Mouse (Mus musculus) G1E-ER4 (cell line): ENCODE results near the gene Mrps11. TPM values are rescaled to one million over a fixed set of nuclear protein-coding genes. Genes with fewer than 3 reads are reported as not detected.

Source experiments
- GATA1 ChIP-seq: IDR thresholded peaks from one replicate; pipeline ENCODE4 v1.8.0; 2012; ENCODE audit warnings: low read length, inconsistent platforms
- polyA plus RNA-seq: library from polyadenylated mRNA; stranded (reverse); fragments of >175 nt; gene quantifications from 2 replicates; pipeline ENCODE4 v1.2.3, GENCODE M21; 2012

Gene Mrps11
- 105 and 127 TPM in 2 replicates for polyA plus RNA-seq

GRCm38 (mm10) chr7:78782639-78783581 is at the start of gene Mrps11, which contains the start of gene Mrpl46:
TSS of gene Mrps11 (plus strand) at chr7:78783119.
TSS of gene Mrpl46 (minus strand) at chr7:78783531.
- TF ChIP-seq GATA1: no peak

GRCm38 (mm10) chr7:78737196-78737595 is 45.7 kb upstream of the Mrps11 start:
- no peak for TF ChIP-seq GATA1

GRCm38 (mm10) chr7:78737614-78738210 is 45.2 kb upstream of the Mrps11 start, which contains the start of gene Ntrk3:
TSS of gene Ntrk3 (minus strand) at chr7:78738012.
- no peak for TF ChIP-seq GATA1

DNA sequence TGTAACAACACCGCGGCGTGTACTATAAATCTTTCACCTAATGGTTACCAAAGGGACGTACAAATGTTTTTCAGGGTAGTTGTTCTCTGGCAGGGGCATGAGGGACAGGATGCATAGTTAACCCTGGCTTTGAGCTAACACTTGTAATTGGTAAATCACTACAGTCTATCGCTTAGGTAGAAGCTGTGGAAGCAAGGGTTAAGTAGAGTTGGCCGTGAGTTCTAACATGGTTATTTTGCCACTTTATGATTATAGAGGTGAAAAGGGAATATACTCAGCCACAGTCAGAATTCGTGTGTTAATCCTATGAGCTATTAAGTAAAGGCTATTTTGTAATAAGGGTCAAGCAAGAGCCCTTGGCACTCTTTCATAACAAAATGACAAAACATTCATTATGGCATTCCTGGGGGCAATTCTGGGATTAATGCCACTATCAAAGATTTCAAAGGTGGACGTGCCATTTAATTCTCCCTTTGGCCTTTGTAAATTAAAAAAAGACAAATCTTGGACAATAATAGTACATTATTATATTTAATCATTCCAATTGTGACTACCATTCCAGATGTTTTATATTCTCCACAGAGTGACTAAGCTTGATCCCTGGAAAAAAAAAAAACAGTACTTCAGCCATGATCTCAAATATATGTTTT is 43.4 kb upstream of the Mrps11 start:
- no peak for TF ChIP-seq GATA1

DNA sequence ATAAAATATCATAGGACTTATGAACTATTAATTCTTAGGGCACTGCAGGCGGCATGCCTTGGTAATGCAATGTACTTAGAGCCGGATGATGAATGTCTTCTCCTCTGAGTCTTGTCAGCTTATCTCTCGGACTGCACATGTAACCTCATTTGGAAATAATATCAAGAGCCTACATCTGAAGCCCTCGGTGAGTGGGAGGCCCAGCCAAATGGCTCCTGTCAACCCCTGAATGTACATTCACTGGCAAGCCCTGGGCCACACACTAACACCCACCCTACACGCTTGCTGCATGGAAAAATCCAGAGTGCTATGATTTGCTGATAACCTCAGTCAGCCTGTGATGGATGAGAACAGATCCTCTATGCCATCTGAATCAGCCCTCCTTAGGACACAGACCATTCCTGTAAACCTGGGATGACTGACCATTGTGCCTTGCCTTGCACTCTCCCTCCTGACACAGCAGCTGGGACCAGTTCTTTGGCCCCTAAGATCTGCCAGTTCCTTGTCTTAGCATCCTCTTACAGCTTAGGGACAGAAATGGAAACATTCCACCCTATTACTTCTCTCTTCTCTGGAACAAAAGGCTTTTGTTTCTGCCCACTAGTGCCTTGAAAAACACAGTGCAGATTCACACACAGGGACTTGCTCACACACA is 39.1 kb upstream of the Mrps11 start:
- TF ChIP-seq GATA1: no peak

DNA sequence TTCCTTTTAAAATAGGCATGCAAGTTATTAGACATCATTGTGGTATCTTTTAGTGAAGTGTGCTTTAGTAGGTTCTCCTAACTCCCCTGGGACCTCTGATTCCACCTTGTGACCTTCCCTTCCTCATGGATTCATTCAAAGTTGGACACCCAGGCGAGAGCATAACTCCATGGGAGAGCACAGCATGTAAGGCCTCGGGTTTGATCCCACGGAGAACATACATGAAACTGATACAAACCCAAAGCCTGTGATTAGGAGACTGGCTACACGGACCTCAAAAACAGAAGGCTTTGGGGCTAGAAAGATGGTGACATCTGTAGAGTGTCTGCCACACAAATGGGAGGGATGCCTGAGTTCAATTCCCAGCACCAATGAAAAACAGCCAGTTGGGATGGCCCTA is 30.0 kb upstream of the Mrps11 start:
- TF ChIP-seq GATA1: no peak

- no peak for TF ChIP-seq GATA1
Measured at GRCm38 (mm10) chr7:78753752-78754457, 29.0 kb upstream of the Mrps11 start.

GRCm38 (mm10) chr7:78754458-78755000 is 28.4 kb upstream of the Mrps11 start:
- no peak for TF ChIP-seq GATA1

GRCm38 (mm10) chr7:78763801-78764200 is 19.1 kb upstream of the Mrps11 start:
- no peak for TF ChIP-seq GATA1

DNA sequence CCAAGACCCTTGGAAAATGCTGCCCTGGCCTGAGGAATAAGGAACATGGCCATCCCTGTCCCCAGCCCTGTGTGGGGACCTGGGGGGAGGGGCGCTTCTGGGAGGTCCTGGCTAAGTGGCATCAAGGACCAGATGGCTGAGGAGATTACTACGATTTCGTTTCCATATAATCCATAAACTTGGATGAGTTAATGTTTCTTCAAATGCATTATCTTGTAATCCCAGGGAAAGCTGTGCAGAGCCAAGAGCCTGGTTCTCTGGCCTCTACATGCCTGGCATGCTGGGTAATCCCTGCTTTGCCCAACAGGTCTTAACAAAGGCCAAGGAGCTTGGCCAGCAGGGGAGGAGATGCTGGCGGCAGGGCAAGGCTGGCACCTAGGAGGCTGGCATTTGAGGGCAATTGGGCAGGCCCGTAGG is 17.7 kb upstream of the Mrps11 start:
- TF ChIP-seq GATA1: no peak

DNA sequence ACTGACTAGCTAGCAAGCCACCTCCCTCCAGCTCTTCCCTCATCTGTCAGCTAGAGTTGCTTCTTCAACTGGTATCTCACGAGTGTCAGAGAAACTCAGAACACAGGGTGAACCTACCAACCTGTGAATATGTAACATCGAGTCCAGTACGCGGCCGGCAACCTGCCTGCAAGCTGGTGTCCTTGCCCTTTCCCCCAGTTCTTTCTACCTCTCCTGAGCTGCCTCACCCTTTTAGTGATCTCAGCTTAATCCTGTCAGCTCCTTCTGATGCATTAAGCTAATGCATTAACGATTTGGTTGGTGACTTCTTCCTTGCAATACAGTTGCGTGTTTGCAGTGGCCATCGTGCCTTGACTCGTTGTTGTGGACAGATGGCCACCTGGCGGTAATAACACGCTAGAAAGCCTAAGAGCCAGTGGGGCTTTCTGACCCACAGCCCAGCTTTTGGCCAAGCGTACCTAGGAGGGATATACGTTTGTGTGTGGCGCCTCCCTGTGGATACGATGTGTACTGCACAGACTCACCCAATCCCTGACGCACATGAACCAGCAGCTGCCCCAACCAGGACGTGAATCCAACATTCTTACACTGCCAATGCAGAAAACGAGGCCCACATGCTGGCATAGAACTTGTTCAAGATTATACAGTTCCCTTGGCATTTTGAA is 16.8 kb upstream of the Mrps11 start:
- TF ChIP-seq GATA1: no peak

DNA sequence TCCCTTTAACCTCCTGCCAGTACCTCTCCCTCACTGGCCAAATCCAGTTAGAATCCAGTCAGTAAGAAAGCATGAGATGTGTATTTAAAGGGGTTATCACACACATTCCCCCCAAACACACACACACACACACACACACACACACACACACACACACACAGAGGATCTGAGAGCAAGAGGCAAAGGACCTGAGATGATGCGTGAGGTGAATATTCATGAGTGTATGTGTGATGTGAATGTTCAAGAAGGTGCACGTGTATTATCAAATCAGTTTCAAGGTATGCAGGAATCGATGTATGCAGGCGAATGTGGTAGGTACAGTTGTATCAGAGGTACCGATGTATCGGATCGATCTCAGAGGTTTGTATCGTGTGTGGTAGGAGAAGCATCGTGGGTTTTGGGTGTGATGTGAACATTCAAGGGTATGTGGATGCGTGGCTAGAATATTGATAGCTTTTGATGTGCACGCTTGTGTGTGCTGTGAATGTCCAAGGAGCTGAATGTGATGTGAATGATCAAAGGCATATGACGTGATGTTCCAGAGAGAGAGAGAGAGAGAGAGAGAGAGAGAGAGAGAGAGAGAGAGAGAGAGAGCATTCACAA is 14.9 kb upstream of the Mrps11 start:
- no peak for TF ChIP-seq GATA1

GRCm38 (mm10) chr7:78769075-78769652 is 13.8 kb upstream of the Mrps11 start:
- TF ChIP-seq GATA1: no peak

DNA sequence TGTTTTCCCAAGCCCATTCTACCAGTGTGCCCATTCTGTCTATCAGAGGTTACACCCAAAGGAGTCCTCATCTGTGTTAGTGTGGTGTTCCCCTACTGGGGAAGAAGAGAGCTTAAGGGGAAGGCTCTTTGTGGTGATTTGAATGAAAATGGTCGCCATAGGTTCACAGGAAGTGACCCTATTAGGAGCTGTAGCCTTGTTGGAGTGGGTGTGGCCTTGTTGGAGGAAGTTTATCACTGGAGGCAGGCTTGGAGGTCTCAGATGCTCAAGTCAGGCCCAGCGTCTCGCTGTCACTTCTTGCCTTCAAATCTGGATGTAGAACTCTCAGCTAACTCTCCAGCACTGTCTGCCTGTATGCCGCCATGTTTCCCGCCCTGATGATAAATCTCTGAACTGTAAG is 12.0 kb upstream of the Mrps11 start:
- no peak for TF ChIP-seq GATA1
